Mouse (Mus musculus): ENCODE measurements around the gene Leng1. TPM values are rescaled to one million over a fixed set of nuclear protein-coding genes. Genes with fewer than 3 reads are reported as not detected.
"Not testable (repeated sequence)": the region's sequence is repeated elsewhere in the genome, so short reads cannot be mapped to it uniquely, and the experiment has no call there.

Gene Leng1
- polyA plus RNA-seq, 1 experiment, result not detected

- WGBS, result 32% methylated on average over 6 of the region's 6 CpGs
- H3K4me3 ChIP-seq (ENCODE audit: insufficient read depth, low read depth, low read length), result 0 out of 2 replicates have a peak overlapping the region, but pooled peaks have one; percentile 13
- TF ChIP-seq CTCF (IDR thresholded peaks at IDR 0.05; ENCODE audit: insufficient read depth, low read depth, low read length) (no peak), POLR2A (IDR thresholded peaks at IDR 0.05; ENCODE audit: insufficient read depth, low read depth, low read length) (no peak)
Observed at GRCm38 (mm10) chr7:3705911-3706310, 40.3 kb upstream of the Leng1 start.

GRCm38 (mm10) chr7:3705461-3705860, 39.8 kb upstream of the Leng1 start:
- not testable (repeated sequence) for H3K27ac ChIP-seq (ENCODE audit: insufficient read depth, low read depth, low read length)
- 6% methylated on average over 7 of the region's 7 CpGs for WGBS
- H3K4me3 ChIP-seq (ENCODE audit: insufficient read depth, low read depth, low read length), result peak overlapping the region; percentile 13; the same call in 1 of the 2 replicates
- peaks cover 12% of the 10 kb centered on the region for H3K4me1 ChIP-seq (ENCODE audit: control insufficient read depth, insufficient read depth, low read length)

More at GRCm38 (mm10) chr7:3705911-3706310, 40.3 kb upstream of the Leng1 start:
- H3K27ac ChIP-seq (ENCODE audit: insufficient read depth, low read depth, low read length), result no peak overlapping the region
- peaks cover 12% of the 10 kb centered on the region for H3K4me1 ChIP-seq (ENCODE audit: control insufficient read depth, insufficient read depth, low read length)

- H3K4me1 ChIP-seq (ENCODE audit: control insufficient read depth, insufficient read depth, low read length), result peaks cover 12% of the 10 kb centered on the region
- 1% methylated on average over 20 of the region's 20 CpGs for whole genome bisulfite sequencing
- no peak overlapping the region for H3K27ac ChIP-seq (ENCODE audit: insufficient read depth, low read depth, low read length)
- H3K4me3 ChIP-seq (ENCODE audit: insufficient read depth, low read depth, low read length), result peak overlapping the region; percentile 58
- no peak for TF ChIP-seq CTCF (IDR thresholded peaks at IDR 0.05; ENCODE audit: insufficient read depth, low read depth, low read length)
- no peak for TF ChIP-seq POLR2A (IDR thresholded peaks at IDR 0.05; ENCODE audit: insufficient read depth, low read depth, low read length)
Observed at GRCm38 (mm10) chr7:3704475-3704874, 38.8 kb upstream of the Leng1 start.

- peak within 1 kb of the TSS; percentile 95 for H3K27ac ChIP-seq (ENCODE audit: insufficient read depth, low read depth, low read length)
- WGBS, result under 1% methylated on average over 42 of the region's 42 CpGs
- 0 out of 2 replicates have a peak, but pooled peaks have one; percentile 11 for TF ChIP-seq CTCF (IDR thresholded peaks at IDR 0.05; ENCODE audit: insufficient read depth, low read depth, low read length)
- TF ChIP-seq POLR2A (IDR thresholded peaks at IDR 0.05; ENCODE audit: insufficient read depth, low read depth, low read length), result peak; percentile 83
- peak within 1 kb of the TSS; percentile 58 for H3K4me3 ChIP-seq (ENCODE audit: insufficient read depth, low read depth, low read length)
- H3K4me1 ChIP-seq (ENCODE audit: control insufficient read depth, insufficient read depth, low read length), result peaks cover 12% of the 10 kb centered on the region
Observed at GRCm38 (mm10) chr7:3703879-3704441, 38.3 kb upstream of the Leng1 start, which contains the start of gene Rps9. Rps9 (plus strand) TSS chr7:3703993.

- WGBS, result 21% methylated on average over 6 of the region's 6 CpGs
- Histone ChIP-seq H3K27ac (ENCODE audit: insufficient read depth, low read depth, low read length) (peak overlapping the region; percentile 95; the same call in 1 of the 2 replicates), H3K4me3 (ENCODE audit: insufficient read depth, low read depth, low read length) (no peak overlapping the region), H3K4me1 (ENCODE audit: control insufficient read depth, insufficient read depth, low read length) (peaks cover 12% of the 10 kb centered on the region)
- TF ChIP-seq POLR2A (IDR thresholded peaks at IDR 0.05; ENCODE audit: insufficient read depth, low read depth, low read length), result no peak
- no peak for TF ChIP-seq CTCF (IDR thresholded peaks at IDR 0.05; ENCODE audit: insufficient read depth, low read depth, low read length)
Observed at GRCm38 (mm10) chr7:3703148-3703878, 37.7 kb upstream of the Leng1 start.

GRCm38 (mm10) chr7:3698471-3698870, 32.8 kb upstream of the Leng1 start:
- H3K27ac ChIP-seq (ENCODE audit: insufficient read depth, low read depth, low read length), result no peak overlapping the region
- H3K4me3 ChIP-seq (ENCODE audit: insufficient read depth, low read depth, low read length), result no peak overlapping the region
- 95% methylated on average over 6 of the region's 6 CpGs for WGBS
- peaks cover 9% of the 10 kb centered on the region for H3K4me1 ChIP-seq (ENCODE audit: control insufficient read depth, insufficient read depth, low read length)
- TF ChIP-seq CTCF (IDR thresholded peaks at IDR 0.05; ENCODE audit: insufficient read depth, low read depth, low read length), result no peak
- no peak for TF ChIP-seq POLR2A (IDR thresholded peaks at IDR 0.05; ENCODE audit: insufficient read depth, low read depth, low read length)

GRCm38 (mm10) chr7:3694949-3695305, 29.3 kb upstream of the Leng1 start:
- WGBS, result 2% methylated on average over 9 of the region's 9 CpGs
- H3K27ac ChIP-seq (ENCODE audit: insufficient read depth, low read depth, low read length), result not testable (repeated sequence)
- peaks cover 15% of the 10 kb centered on the region for H3K4me1 ChIP-seq (ENCODE audit: control insufficient read depth, insufficient read depth, low read length)

GRCm38 (mm10) chr7:3694076-3694948, 28.7 kb upstream of the Leng1 start:
- TF ChIP-seq POLR2A (IDR thresholded peaks at IDR 0.05; ENCODE audit: insufficient read depth, low read depth, low read length) (no peak), CTCF (IDR thresholded peaks at IDR 0.05; ENCODE audit: insufficient read depth, low read depth, low read length) (no peak)
- peak overlapping the region; percentile 81 for H3K27ac ChIP-seq (ENCODE audit: insufficient read depth, low read depth, low read length)
- under 1% methylated on average over 55 of the region's 55 CpGs for WGBS
- peaks cover 15% of the 10 kb centered on the region for H3K4me1 ChIP-seq (ENCODE audit: control insufficient read depth, insufficient read depth, low read length)
- peak overlapping the region; percentile 74 for H3K4me3 ChIP-seq (ENCODE audit: insufficient read depth, low read depth, low read length)

More at GRCm38 (mm10) chr7:3694949-3695305, 29.3 kb upstream of the Leng1 start:
- peak overlapping the region; percentile 74 for H3K4me3 ChIP-seq (ENCODE audit: insufficient read depth, low read depth, low read length)

- WGBS, result 0% methylated on average over 18 of the region's 18 CpGs
- TF ChIP-seq CTCF (IDR thresholded peaks at IDR 0.05; ENCODE audit: insufficient read depth, low read depth, low read length), result no peak
- TF ChIP-seq POLR2A (IDR thresholded peaks at IDR 0.05; ENCODE audit: insufficient read depth, low read depth, low read length), result peak; percentile 54
- peaks cover 15% of the 10 kb centered on the region for H3K4me1 ChIP-seq (ENCODE audit: control insufficient read depth, insufficient read depth, low read length)
- H3K27ac ChIP-seq (ENCODE audit: insufficient read depth, low read depth, low read length), result peak overlapping the region; percentile 81
- H3K4me3 ChIP-seq (ENCODE audit: insufficient read depth, low read depth, low read length), result peak overlapping the region; percentile 74
Observed at GRCm38 (mm10) chr7:3693809-3694075, 28.1 kb upstream of the Leng1 start.
